Comparison of ENCODE assay signal across 11 mouse cellular contexts in the genomic region with DNA sequence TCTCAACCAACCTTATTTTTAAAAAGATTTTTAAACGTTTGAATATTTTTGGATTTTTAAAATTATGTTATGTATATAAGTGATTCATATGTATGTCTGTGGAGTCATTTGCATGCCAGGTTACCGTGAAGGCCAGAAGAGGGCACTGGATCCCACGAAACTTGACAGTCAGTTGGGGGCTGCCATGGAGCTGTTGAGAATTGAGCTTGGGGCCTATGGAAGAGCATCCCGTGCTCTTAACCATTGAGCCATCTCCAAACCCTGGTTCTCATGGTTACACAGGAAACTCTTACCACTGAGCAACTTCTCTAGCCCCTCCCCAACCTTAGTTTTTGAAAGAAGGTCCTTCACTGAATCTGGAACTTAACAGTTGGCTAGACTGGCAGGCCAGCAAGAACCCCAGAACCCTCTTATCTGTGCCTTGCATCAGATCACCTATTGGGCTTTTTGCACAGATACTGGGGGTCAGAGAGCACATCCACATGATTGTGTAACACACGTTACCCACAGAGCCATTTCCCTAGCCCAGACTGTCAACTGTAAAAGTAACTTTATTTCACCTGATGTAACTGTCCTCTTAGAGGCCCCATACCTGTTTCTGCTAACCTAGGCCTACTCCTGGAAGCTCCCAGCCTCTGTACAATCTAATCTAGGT. TPM values are rescaled to one million over a fixed set of nuclear protein-coding genes. Genes with fewer than 3 reads are reported as not detected.
DNase-seq lines count a peak whose midpoint lies in the region; ATAC-seq and TF ChIP-seq lines count a peak whose summit lies in the region.
"Had no signal": no experiment of that assay in that cellular context is flagged by ENCODE, and none has a peak within 500 bp of the region (broad histone marks: within the 10 kb centered on the region; RNA-seq: fewer than 3 reads in every experiment).

No protein-coding gene starts in this region.

- H3K9ac ChIP-seq in liver, embryonic 14.5 days (replicated peaks): no peak overlapping the region
- H3K9ac ChIP-seq in liver, embryonic 11.5 days (ENCODE audit: low read depth, low read length): no peak overlapping the region
- no peak overlapping the region for H3K9ac ChIP-seq in intestine, postnatal 0 days (ENCODE audit: low read depth, low read length)
- no peak overlapping the region for H3K9ac ChIP-seq in forebrain, embryonic 14.5 days (ENCODE audit: low read length)
- H3K9ac ChIP-seq: forebrain, embryonic 15.5 days; heart, embryonic 13.5 days had no signal

- H3K27ac ChIP-seq in liver, embryonic 14.5 days: no peak overlapping the region
- no peak overlapping the region for H3K27ac ChIP-seq in liver, embryonic 11.5 days (ENCODE audit: low read depth, low read length)
- H3K27ac ChIP-seq in intestine, postnatal 0 days (ENCODE audit: low read depth, low read length): no peak overlapping the region
- no peak overlapping the region for H3K27ac ChIP-seq in forebrain, embryonic 14.5 days (ENCODE audit: low read depth, low read length)
- H3K27ac ChIP-seq: forebrain, embryonic 15.5 days; heart, embryonic 13.5 days had no signal

- WGBS in liver, embryonic 14.5 days (ENCODE audit: insufficient replicate concordance): 40% methylated on average over 5 of the region's 5 CpGs
- WGBS in liver, embryonic 11.5 days: 47% methylated on average over 5 of the region's 5 CpGs
- WGBS in intestine, postnatal 0 days: 43% methylated on average over 5 of the region's 5 CpGs
- 48% methylated on average over 5 of the region's 5 CpGs for WGBS in forebrain, embryonic 14.5 days

- peak; percentile 42 for DNase-seq in embryo, embryonic 11 days
- no peak for DNase-seq in embryo, embryonic 10.5 days (ENCODE audit: low spot score)
- no peak for DNase-seq in liver, embryonic 14.5 days (ENCODE audit: low read depth in 3 of 3, low spot score in 3 of 3)
- no peak for DNase-seq in liver, embryonic 11.5 days (ENCODE audit: low spot score)
- DNase-seq in thymus, postnatal 0 days (ENCODE audit: low spot score): peak; percentile 25
- DNase-seq in adrenal gland, adult 8-10 months: no peak
- DNase-seq in forebrain, embryonic 14.5 days (ENCODE audit: low spot score): no peak
- DNase-seq: adrenal gland, adult 2 months had no signal

- H3K4me2 ChIP-seq in liver, embryonic 14.5 days (ENCODE audit: low read depth): no peak overlapping the region
- H3K4me2 ChIP-seq in liver, embryonic 11.5 days: no peak overlapping the region
- H3K4me2 ChIP-seq in intestine, postnatal 0 days (replicated peaks; ENCODE audit: low read depth): no peak overlapping the region
- H3K4me2 ChIP-seq in forebrain, embryonic 14.5 days (ENCODE audit: low read length): no peak overlapping the region
- H3K4me2 ChIP-seq: forebrain, embryonic 15.5 days; heart, embryonic 13.5 days had no signal

- no peak overlapping the region for H3K4me3 ChIP-seq in liver, embryonic 14.5 days (ENCODE audit: insufficient read depth in 1 of 2, low read depth in 2 of 2, low read length in 2 of 2)
- no peak overlapping the region for H3K4me3 ChIP-seq in liver, embryonic 11.5 days (ENCODE audit: low read depth, low read length)
- no peak overlapping the region for H3K4me3 ChIP-seq in intestine, postnatal 0 days (ENCODE audit: low read depth, low read length)
- H3K4me3 ChIP-seq in forebrain, embryonic 14.5 days (ENCODE audit: low read depth, low read length): no peak overlapping the region
- H3K4me3 ChIP-seq: forebrain, embryonic 15.5 days; heart, embryonic 13.5 days had no signal

- H3K4me1 ChIP-seq in liver, embryonic 14.5 days (replicated peaks; ENCODE audit: control insufficient read depth in 2 of 2, insufficient read depth in 2 of 2, low read length in 1 of 2): no peaks in the 10 kb centered on the region
- no peaks in the 10 kb centered on the region for H3K4me1 ChIP-seq in liver, embryonic 11.5 days (replicated peaks; ENCODE audit: control insufficient read depth, insufficient read depth, low read length)
- H3K4me1 ChIP-seq in intestine, postnatal 0 days (replicated peaks; ENCODE audit: control insufficient read depth, insufficient read depth, low read length): no peaks in the 10 kb centered on the region
- no peaks in the 10 kb centered on the region for H3K4me1 ChIP-seq in forebrain, embryonic 14.5 days (ENCODE audit: control insufficient read depth, insufficient read depth, low read length)
- H3K4me1 ChIP-seq: forebrain, embryonic 15.5 days; heart, embryonic 13.5 days had no signal

- no peaks in the 10 kb centered on the region for H3K36me3 ChIP-seq in liver, embryonic 14.5 days (replicated peaks; ENCODE audit: control insufficient read depth, insufficient read depth, low read depth)
- no peaks in the 10 kb centered on the region for H3K36me3 ChIP-seq in liver, embryonic 11.5 days (ENCODE audit: control insufficient read depth, insufficient read depth, low read length)
- H3K36me3 ChIP-seq in intestine, postnatal 0 days (ENCODE audit: control insufficient read depth, insufficient read depth): no peaks in the 10 kb centered on the region
- H3K36me3 ChIP-seq in forebrain, embryonic 14.5 days (ENCODE audit: control insufficient read depth, insufficient read depth, low read length): no peaks in the 10 kb centered on the region
- H3K36me3 ChIP-seq: forebrain, embryonic 15.5 days; heart, embryonic 13.5 days had no signal

- no peaks in the 10 kb centered on the region for H3K27me3 ChIP-seq in liver, embryonic 14.5 days (ENCODE audit: control insufficient read depth, insufficient read depth, low read length)
- H3K27me3 ChIP-seq in liver, embryonic 11.5 days (replicated peaks; ENCODE audit: control insufficient read depth, insufficient read depth, low read length): no peaks in the 10 kb centered on the region
- no peaks in the 10 kb centered on the region for H3K27me3 ChIP-seq in intestine, postnatal 0 days (replicated peaks; ENCODE audit: control insufficient read depth, insufficient read depth, low read length)
- no peaks in the 10 kb centered on the region for H3K27me3 ChIP-seq in forebrain, embryonic 14.5 days (replicated peaks; ENCODE audit: control insufficient read depth, insufficient read depth, low read length)
- H3K27me3 ChIP-seq: forebrain, embryonic 15.5 days; heart, embryonic 13.5 days had no signal

- ATAC-seq in liver, embryonic 14.5 days (ENCODE audit: insufficient read depth): no peak
- ATAC-seq in liver, embryonic 11.5 days (replicated peaks; ENCODE audit: low FRiP score): no peak
- peak; percentile 61 for ATAC-seq in intestine, postnatal 0 days
- ATAC-seq in forebrain, embryonic 14.5 days: no peak
- ATAC-seq: forebrain, embryonic 15.5 days had no signal

- TF ChIP-seq CTCF in liver, embryonic 14.5 days (IDR thresholded peaks at IDR 0.05; ENCODE audit: low read depth): peak; percentile 45
- TF ChIP-seq CTCF in intestine, postnatal 0 days (IDR thresholded peaks at IDR 0.05; ENCODE audit: low read depth): peak; percentile 58

- no peaks in the 10 kb centered on the region for H3K9me3 ChIP-seq in liver, embryonic 14.5 days (ENCODE audit: control insufficient read depth, low read length)
- no peaks in the 10 kb centered on the region for H3K9me3 ChIP-seq in liver, embryonic 11.5 days (ENCODE audit: control insufficient read depth, low read length)
- H3K9me3 ChIP-seq in intestine, postnatal 0 days (ENCODE audit: control insufficient read depth): no peaks in the 10 kb centered on the region
- H3K9me3 ChIP-seq in forebrain, embryonic 14.5 days (replicated peaks; ENCODE audit: control insufficient read depth, low read length): no peaks in the 10 kb centered on the region
- H3K9me3 ChIP-seq: forebrain, embryonic 15.5 days; heart, embryonic 13.5 days had no signal

- TF ChIP-seq EP300 in liver, embryonic 14.5 days (IDR thresholded peaks at IDR 0.05; ENCODE audit: low read depth): no peak

RNA-seq across cellular contexts. Expression of a gene that starts 1.2 kb away (rescaled TPM):
- 71.4 and 104 TPM in 2 replicates for polyA plus RNA-seq in liver, embryonic 14.5 days (2012; rRNA removed)
- 145 and 149 TPM in 2 replicates for polyA plus RNA-seq in liver, embryonic 14.5 days (2014; fragmentation: Nextera tagmentation; extraction: Ambion mirVana)
- 264 and 272 TPM in 2 replicates for polyA plus RNA-seq in liver, embryonic 11.5 days (2014; fragmentation: Nextera tagmentation; extraction: Ambion mirVana)
- 183 and 185 TPM in 2 replicates for polyA plus RNA-seq in intestine, postnatal 0 days (2015; fragmentation: Nextera tagmentation; extraction: Ambion mirVana)
- polyA plus RNA-seq in thymus, postnatal 0 days (2015; fragmentation: Nextera tagmentation; extraction: Ambion mirVana): 289 and 316 TPM in 2 replicates
- total RNA-seq in adrenal gland, adult 8-10 months (2022): 10 to 100 TPM; 65.1 to 81.0 (median 68.4) TPM
- polyA plus RNA-seq in forebrain, embryonic 14.5 days (2014; fragmentation: Nextera tagmentation; extraction: Ambion mirVana): 223 and 225 TPM in 2 replicates

RNA-seq across cellular contexts. Expression of a gene that starts 16.3 kb away (rescaled TPM):
- polyA plus RNA-seq in liver, embryonic 14.5 days (2012; rRNA removed): 2.5 and 4.1 TPM in 2 replicates
- 5.4 and 6.8 TPM in 2 replicates for polyA plus RNA-seq in liver, embryonic 14.5 days (2014; fragmentation: Nextera tagmentation; extraction: Ambion mirVana)
- polyA plus RNA-seq in liver, embryonic 11.5 days (2014; fragmentation: Nextera tagmentation; extraction: Ambion mirVana): 15.8 and 17.7 TPM in 2 replicates
- polyA plus RNA-seq in intestine, postnatal 0 days (2015; fragmentation: Nextera tagmentation; extraction: Ambion mirVana): 10.5 and 12.1 TPM in 2 replicates
- polyA plus RNA-seq in thymus, postnatal 0 days (2015; fragmentation: Nextera tagmentation; extraction: Ambion mirVana): 14.9 and 15.8 TPM in 2 replicates
- 10 to 100 TPM; 24.4 to 32.9 (median 26.3) TPM for total RNA-seq in adrenal gland, adult 8-10 months (2022)
- polyA plus RNA-seq in forebrain, embryonic 14.5 days (2014; fragmentation: Nextera tagmentation; extraction: Ambion mirVana): 40.3 and 41.7 TPM in 2 replicates

RNA-seq across cellular contexts. Expression of a gene that starts 27.2 kb away (rescaled TPM):
- 24.4 and 38.8 TPM in 2 replicates for polyA plus RNA-seq in liver, embryonic 14.5 days (2012; rRNA removed)
- polyA plus RNA-seq in liver, embryonic 14.5 days (2014; fragmentation: Nextera tagmentation; extraction: Ambion mirVana): 111 and 116 TPM in 2 replicates
- 127 and 139 TPM in 2 replicates for polyA plus RNA-seq in liver, embryonic 11.5 days (2014; fragmentation: Nextera tagmentation; extraction: Ambion mirVana)
- polyA plus RNA-seq in intestine, postnatal 0 days (2015; fragmentation: Nextera tagmentation; extraction: Ambion mirVana): 40.7 and 42.6 TPM in 2 replicates
- polyA plus RNA-seq in thymus, postnatal 0 days (2015; fragmentation: Nextera tagmentation; extraction: Ambion mirVana): 95.1 and 98.0 TPM in 2 replicates
- 10 to 100 TPM; 86.6 to 96.8 (median 91.1) TPM for total RNA-seq in adrenal gland, adult 8-10 months (2022)
- polyA plus RNA-seq in forebrain, embryonic 14.5 days (2014; fragmentation: Nextera tagmentation; extraction: Ambion mirVana): 78.2 and 85.3 TPM in 2 replicates

Comparison
In these comparisons a context has a peak if more than half of its experiments do, and no peak if none do; other contexts are left out.
1. DNase-seq: peak in embryo, embryonic 11 days (single experiment) and thymus, postnatal 0 days (single experiment); none in embryo, embryonic 10.5 days (single experiment), liver, embryonic 14.5 days (0 of 3), liver, embryonic 11.5 days (single experiment), adrenal gland, adult 8-10 months (single experiment) and forebrain, embryonic 14.5 days (single experiment).